Mouse (Mus musculus) forebrain, postnatal 0 days (tissue): ENCODE measurements around the gene Gprc6a. TPM values are rescaled to one million over a fixed set of nuclear protein-coding genes. Genes with fewer than 3 reads are reported as not detected.

Experiments used
- ATAC-seq: fragments of 200-750 bp; cut with Nextera tagmentation; 2 replicates; pipeline ENCODE4 v1.8.0; 2017; ENCODE audit warnings: mild to moderate bottlenecking, moderate library complexity
- DNase-seq: peaks from one replicate; pipeline ENCODE4 v3.0.0-alpha.2; 2015
- H3K27ac ChIP-seq: fragments of 300-500 bp; sonication (generic); 2 replicates; pipeline ENCODE4 v1.5.1; 2014; ENCODE audit warnings: low read depth, mild to moderate bottlenecking, antibody characterized with exemption, low read length, moderate library complexity, mixed read lengths
- H3K27me3 ChIP-seq: fragments of 300-500 bp; sonication (generic); 2 replicates; pipeline ENCODE4 v1.6.1; 2014; ENCODE audit warnings: mild to moderate bottlenecking, low read length, mixed read lengths; ENCODE audit not compliant: insufficient read depth
- H3K36me3 ChIP-seq: fragments of 300-500 bp; sonication (generic); 2 replicates; pipeline ENCODE4 v1.6.1; 2014; ENCODE audit warnings: mild to moderate bottlenecking, moderate library complexity; ENCODE audit not compliant: insufficient read depth
- H3K4me1 ChIP-seq: fragments of 300-500 bp; sonication (generic); 2 replicates; pipeline ENCODE4 v1.6.1; 2014; ENCODE audit warnings: antibody characterized with exemption; ENCODE audit not compliant: insufficient read depth
- H3K4me2 ChIP-seq: fragments of 300-500 bp; sonication (generic); 2 replicates; pipeline ENCODE4 v1.6.1; 2014; ENCODE audit warnings: low read depth, mild to moderate bottlenecking, moderate library complexity
- H3K4me3 ChIP-seq: fragments of 300-500 bp; sonication (generic); 2 replicates; pipeline ENCODE4 v1.5.1; 2014; ENCODE audit warnings: low read depth, low read length, mixed read lengths
- H3K9ac ChIP-seq: fragments of 300-500 bp; sonication (generic); 2 replicates; pipeline ENCODE4 v1.6.1; 2014; ENCODE audit warnings: mild to moderate bottlenecking
- H3K9me3 ChIP-seq: fragments of 300-500 bp; sonication (generic); 2 replicates; pipeline ENCODE4 v1.6.1; 2016; ENCODE audit warnings: low read length
- CTCF ChIP-seq: sonication (generic); IDR thresholded peaks from 2 replicates; pipeline ENCODE4 v1.5.1; 2016; ENCODE audit warnings: antibody characterized with exemption, control low read depth, low read depth
- WGBS: fragments of 180-500 bp; shearing (Covaris S2); extraction: QIAGEN DNeasy Blood & Tissue Kit; methylation state at CpG from one replicate; pipeline ENCODE4 v1.1.7; 2014; 5-methylcytosine and 5-hydroxymethylcytosine counted together
- polyA plus RNA-seq: library from polyadenylated mRNA; unstranded; fragments of >200 nt; fragmentation: Nextera tagmentation; extraction: Ambion mirVana; gene quantifications from 2 replicates; pipeline ENCODE4 v1.2.1, GENCODE M21; 2015
- total RNA-seq: library from RNA; depleted of rRNA; stranded (reverse); fragments of >200 nt; gene quantifications from 2 replicates; pipeline ENCODE4 v1.2.3, GENCODE M21; 2014

Gene Gprc6a
- total and polyA plus RNA-seq, 2 experiments from 2014 or later, result 0.05 TPM; not detected in 1

DNA sequence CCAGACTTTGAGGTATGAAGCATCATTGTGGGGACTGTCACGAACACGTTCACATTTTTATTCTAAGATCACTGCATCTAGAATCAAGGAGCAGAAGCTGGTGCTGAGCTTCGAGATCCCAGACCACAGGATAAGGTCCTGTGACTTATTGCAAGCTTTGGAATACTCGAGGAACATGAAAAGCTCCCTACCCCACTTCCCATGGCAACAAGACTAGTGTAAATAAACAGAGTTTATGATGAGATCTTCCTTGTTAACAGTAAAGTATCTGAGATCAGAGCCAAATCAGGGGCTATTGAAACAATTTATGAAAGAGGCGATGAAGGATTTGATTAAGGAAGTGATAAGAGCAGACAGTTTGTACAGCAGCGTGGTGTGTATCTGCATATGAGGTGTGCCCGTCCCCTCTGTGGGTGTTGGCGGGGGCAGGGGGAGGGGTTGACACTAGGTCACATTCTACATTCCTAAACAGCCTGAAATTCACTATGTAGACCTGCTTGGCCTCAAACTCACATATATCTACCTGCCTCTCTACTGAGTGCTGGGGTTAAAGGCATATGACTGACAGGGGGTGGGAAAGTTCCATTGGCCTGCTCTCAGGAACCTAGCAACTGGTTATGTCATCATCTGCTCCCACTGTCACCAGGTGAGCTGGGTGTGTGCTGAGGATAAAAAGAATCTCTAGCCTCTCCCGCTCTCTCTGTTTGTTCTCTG, 19.1 kb downstream of the Gprc6a start:
- no peak for DNase-seq
- H3K9me3 ChIP-seq, result no peaks in the 10 kb centered on the region
- ATAC-seq, result no peak
- H3K27ac ChIP-seq, result no peak overlapping the region
- H3K4me3 ChIP-seq, result no peak overlapping the region
- H3K9ac ChIP-seq, result no peak overlapping the region
- H3K36me3 ChIP-seq, result no peaks in the 10 kb centered on the region
- H3K4me1 ChIP-seq, result no peaks in the 10 kb centered on the region
- 81% methylated on average over 9 of the region's 9 CpGs for WGBS
- H3K4me2 ChIP-seq, result no peak overlapping the region
- no peaks in the 10 kb centered on the region for H3K27me3 ChIP-seq
- TF ChIP-seq CTCF, result no peak

GRCm38 (mm10) chr10:51609741-51610425, 21.4 kb downstream of the Gprc6a start:
- Histone ChIP-seq H3K4me1 (no peaks in the 10 kb centered on the region), H3K9me3 (no peaks in the 10 kb centered on the region), H3K4me2 (no peak overlapping the region), H3K4me3 (no peak overlapping the region), H3K9ac (no peak overlapping the region), H3K27me3 (no peaks in the 10 kb centered on the region), H3K27ac (no peak overlapping the region), H3K36me3 (no peaks in the 10 kb centered on the region)
- WGBS, result 85% methylated on average over 4 of the region's 4 CpGs
- ATAC-seq (no peak), DNase-seq (no peak)
- no peak for TF ChIP-seq CTCF

- Histone ChIP-seq H3K27me3 (no peaks in the 10 kb centered on the region), H3K9me3 (no peaks in the 10 kb centered on the region), H3K4me3 (no peak overlapping the region), H3K36me3 (no peaks in the 10 kb centered on the region), H3K4me2 (no peak overlapping the region), H3K9ac (no peak overlapping the region), H3K4me1 (no peaks in the 10 kb centered on the region), H3K27ac (no peak overlapping the region)
- WGBS, result 86% methylated on average over 9 of the region's 9 CpGs
- ATAC-seq (no peak), DNase-seq (no peak)
- no peak for TF ChIP-seq CTCF
Measured at GRCm38 (mm10) chr10:51596928-51597635, 34.2 kb downstream of the Gprc6a start.

DNA sequence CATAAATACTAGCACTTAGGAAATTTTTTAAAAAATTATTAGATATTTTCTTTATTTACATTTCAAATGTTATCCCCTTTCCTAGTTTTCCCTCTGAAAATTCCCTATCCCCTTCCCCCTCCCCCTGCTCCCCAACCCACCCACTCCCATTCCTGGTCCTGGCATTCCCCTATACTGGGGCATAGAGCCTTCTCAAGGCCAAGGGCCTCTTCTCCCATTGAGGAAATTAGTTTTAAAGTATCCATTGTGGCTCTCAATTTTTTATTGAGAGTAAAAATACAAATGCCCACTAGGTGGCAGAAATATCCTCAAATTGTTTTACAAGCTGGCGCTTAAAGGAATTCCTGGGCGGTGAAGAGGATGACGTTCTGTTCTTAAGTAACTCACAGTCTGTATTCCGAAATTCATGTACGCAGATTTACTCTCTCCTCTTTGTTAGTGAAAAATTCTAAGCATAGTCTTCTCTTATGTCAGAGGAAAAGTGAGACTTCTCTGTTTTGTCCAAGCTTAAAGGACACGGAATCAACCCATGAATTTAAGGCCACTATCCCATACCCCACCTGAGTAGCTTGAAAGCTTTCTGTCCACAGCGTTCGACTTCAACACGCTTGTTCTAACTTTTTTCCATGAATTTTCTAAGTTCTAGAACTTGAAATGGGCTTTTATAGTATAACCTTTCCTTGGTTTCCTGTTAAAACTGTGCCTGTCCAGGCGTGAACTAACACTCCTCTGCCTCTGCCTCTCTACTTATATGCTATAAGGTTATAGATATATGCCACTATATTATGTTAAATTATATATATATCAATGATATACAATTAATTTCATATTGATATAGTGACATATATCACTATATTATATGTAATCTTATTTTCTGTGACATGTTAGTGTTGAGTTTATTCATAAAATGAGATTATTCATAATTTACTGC, 36.0 kb downstream of the Gprc6a start:
- peak; percentile 77 for DNase-seq
- Histone ChIP-seq H3K4me3 (no peak overlapping the region), H3K27me3 (no peaks in the 10 kb centered on the region), H3K27ac (no peak overlapping the region), H3K4me2 (no peak overlapping the region), H3K9ac (no peak overlapping the region), H3K4me1 (no peaks in the 10 kb centered on the region), H3K9me3 (no peaks in the 10 kb centered on the region), H3K36me3 (no peaks in the 10 kb centered on the region)
- ATAC-seq, result peak; percentile 82
- peak; percentile 61 for TF ChIP-seq CTCF
- WGBS, result 42% methylated on average over 10 of the region's 10 CpGs

- H3K4me3 ChIP-seq, result no peak overlapping the region
- no peaks in the 10 kb centered on the region for H3K4me1 ChIP-seq
- DNase-seq, result no peak
- no peak overlapping the region for H3K27ac ChIP-seq
- H3K4me2 ChIP-seq, result no peak overlapping the region
- peaks cover 5% of the 10 kb centered on the region; the same call in 1 of the 2 replicates for H3K27me3 ChIP-seq
- ATAC-seq, result no peak
- no peak overlapping the region for H3K9ac ChIP-seq
- WGBS, result 91% methylated on average over 2 of the region's 2 CpGs
- no peak for TF ChIP-seq CTCF
- H3K9me3 ChIP-seq, result no peaks in the 10 kb centered on the region
- no peaks in the 10 kb centered on the region for H3K36me3 ChIP-seq
Measured at GRCm38 (mm10) chr10:51591574-51591973, 39.7 kb downstream of the Gprc6a start.

DNA sequence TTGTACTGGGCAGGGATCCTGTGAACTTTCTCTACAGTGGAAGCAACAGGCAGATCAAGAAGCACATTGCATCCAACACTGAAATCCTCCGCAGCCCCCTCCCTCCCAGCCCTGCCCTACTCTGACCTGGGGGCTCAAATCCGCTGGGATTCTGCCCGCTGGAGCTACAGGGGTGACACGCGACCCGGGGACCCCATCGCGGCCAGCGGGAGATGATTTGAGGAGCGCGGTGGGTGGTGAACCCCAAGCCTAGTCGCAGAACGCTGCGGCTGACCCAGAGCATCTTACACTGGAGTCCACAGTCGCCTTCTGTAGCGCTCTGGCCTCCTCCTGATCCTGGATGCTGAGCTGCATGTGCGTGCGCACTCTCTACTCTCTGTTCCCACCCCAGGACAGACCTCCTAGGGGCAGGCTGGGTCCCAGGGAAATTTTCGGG, 41.1 kb downstream of the Gprc6a start, which contains the start of gene Fam162b:
Gene Fam162b (minus strand): TSS at position 379 of the 436 bp plus-strand sequence.
- H3K4me3 ChIP-seq, result peak within 1 kb of the TSS; percentile 11; the same call in 1 of the 2 replicates
- TF ChIP-seq CTCF, result no peak
- no peak for ATAC-seq
- H3K4me2 ChIP-seq, result peak within 1 kb of the TSS; percentile 41
- H3K9ac ChIP-seq, result no peak within 1 kb of the TSS
- no peak within 1 kb of the TSS for H3K27ac ChIP-seq
- no peak for DNase-seq
- H3K36me3 ChIP-seq, result no peaks in the 10 kb centered on the region
- 5% methylated on average over 19 of the region's 19 CpGs for WGBS
- peaks cover 5% of the 10 kb centered on the region; the same call in 1 of the 2 replicates for H3K27me3 ChIP-seq
- no peaks in the 10 kb centered on the region for H3K9me3 ChIP-seq
- no peaks in the 10 kb centered on the region for H3K4me1 ChIP-seq
